Mouse (Mus musculus) kidney, adult 2 months (tissue): ENCODE data around the gene Cacng5.

ENCODE experiments used
- CTCF ChIP-seq: fragments of 200-500 bp; conservative IDR thresholded peaks from 2 replicates; pipeline ENCODE4 v1.5.1; 2011; ENCODE audit warnings: low read depth, mild to moderate bottlenecking, control low read depth, low read length, moderate library complexity, mixed read lengths; ENCODE audit not compliant: insufficient read depth, insufficient read length
- POLR2A ChIP-seq: fragments of 200-500 bp; IDR thresholded peaks from one replicate; pipeline ENCODE4 v1.6.1; 2011; ENCODE audit warnings: low read depth, low read length, control low read depth

DNA sequence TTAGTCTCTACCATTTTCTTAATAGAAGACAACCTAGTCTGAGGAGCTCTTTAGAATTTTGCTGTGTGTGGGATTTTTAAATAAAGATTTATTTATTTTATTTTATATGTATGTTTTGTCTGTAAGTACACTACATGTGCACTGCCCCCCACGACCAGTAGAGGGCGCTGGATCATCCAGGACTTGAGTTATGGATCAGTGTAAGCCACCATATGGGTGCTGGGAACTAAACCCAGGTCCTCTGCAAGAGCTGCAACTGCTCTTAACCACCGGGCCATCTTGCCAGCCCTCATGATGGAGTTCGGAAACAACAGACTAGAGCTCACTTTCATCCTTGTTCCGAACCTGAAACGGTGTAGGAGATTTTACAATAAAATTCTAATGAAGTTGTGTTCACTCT lies 42.1 kb downstream of the Cacng5 start:
- TF ChIP-seq POLR2A, result no peak
- TF ChIP-seq CTCF, result no peak
